Mouse (Mus musculus) left cerebral cortex, adult 2 months (tissue): ENCODE data around the gene Myh9. TPM values are rescaled to one million over a fixed set of nuclear protein-coding genes. Genes with fewer than 3 reads are reported as not detected.

Experiments
- DNase-seq, 2 experiments: peaks; one replicate each; pipeline ENCODE4 v3.0.0; 2021 to 2022; ENCODE audit warnings: low spot score in 2 of 2, mixed read lengths in 1 of 2; ENCODE audit errors: extremely low spot score in 1 of 2
- H3K27ac ChIP-seq: fragments of 200-600 bp; 2 replicates; pipeline ENCODE4 v1.8.1; 2022
- H3K4me3 ChIP-seq: fragments of 200-600 bp; 2 replicates; pipeline ENCODE4 v1.8.1; 2022
- CTCF ChIP-seq: fragments of 200-600 bp; IDR thresholded peaks from 2 replicates; pipeline ENCODE4 v1.8.1; 2022; ENCODE audit warnings: antibody characterized with exemption, mild to moderate bottlenecking, moderate library complexity
- intact Hi-C: fragments of 180-260 bp; cut with DNase I; formaldehyde crosslinking; loops from one replicate; pipeline ENCODE4 v1.15.1; 2025
- long read RNA-seq, 2 experiments: library from polyadenylated mRNA; stranded (forward); transcript quantifications; one replicate each; pipeline ENCODE4 v2.0.0; 2021; ENCODE audit warnings: borderline mapping rate in 2 of 2
- total RNA-seq, 2 experiments: library from RNA; stranded (reverse); gene quantifications; 2 replicates each; pipeline ENCODE4 v1.2.3; 2021

The Myh9 gene
- 10 to 100 TPM; 81.2 to 91.4 TPM for total RNA-seq
- long read RNA-seq, experiment 1, full-length matches to known transcripts, result 12 of 36 reads
- long read RNA-seq, experiment 1, partial matches to known transcripts, result 8 of 36 reads
- long read RNA-seq, experiment 1, other reads (novel, unspliced or antisense), result 16 of 36 reads
- long read RNA-seq, experiment 2, full-length matches to known transcripts, result 23 of 45 reads
- long read RNA-seq, experiment 2, partial matches to known transcripts, result 10 of 45 reads
- long read RNA-seq, experiment 2, other reads (novel, unspliced or antisense), result 12 of 45 reads

GRCm38 (mm10) chr15:77842047-77842843 lies at the start of gene Myh9:
Myh9 (minus strand) TSS chr15:77842175.
- intact Hi-C loops, result loop anchor here (5.0 kb wide), 4 partner anchors 40 to 75 kb away; no protein-coding TSS in a partner anchor

GRCm38 (mm10) chr15:77891766-77892165 lies 49.8 kb upstream of the Myh9 start:
- no peak for TF ChIP-seq CTCF
- intact Hi-C loops, result no loop called here

More at GRCm38 (mm10) chr15:77842047-77842843, at the start of gene Myh9:
- peak; percentile 98 to 99 for DNase-seq
- Histone ChIP-seq H3K4me3 (peak within 1 kb of the TSS; percentile 66), H3K27ac (peak within 1 kb of the TSS; percentile 91)
- TF ChIP-seq CTCF, result no peak

GRCm38 (mm10) chr15:77889761-77890422 lies 47.9 kb upstream of the Myh9 start:
- no peak overlapping the region for H3K27ac ChIP-seq
- DNase-seq, result no peak
- no peak overlapping the region for H3K4me3 ChIP-seq
- intact Hi-C loops, result loop anchor here (5.0 kb wide), 1 partner anchor 48 kb away; the partner anchor contains the start of gene Myh9
- no peak for TF ChIP-seq CTCF

More at GRCm38 (mm10) chr15:77891766-77892165, 49.8 kb upstream of the Myh9 start:
- Histone ChIP-seq H3K27ac (no peak overlapping the region), H3K4me3 (no peak overlapping the region)
- no peak for DNase-seq

- no peak for DNase-seq
- intact Hi-C loops, result loop anchor here (5.0 kb wide), 1 partner anchor 46 kb away; the partner anchor contains the start of gene Myh9
- H3K27ac ChIP-seq, result no peak overlapping the region
- H3K4me3 ChIP-seq, result no peak overlapping the region
- TF ChIP-seq CTCF, result no peak
Measured at GRCm38 (mm10) chr15:77888286-77888685, 46.3 kb upstream of the Myh9 start.

- DNase-seq, result no peak
- TF ChIP-seq CTCF, result no peak; the same call in 1 of the 2 replicates
- Histone ChIP-seq H3K4me3 (no peak overlapping the region), H3K27ac (peak overlapping the region; percentile 67)
- intact Hi-C loops, result loop anchor here (5.0 kb wide), 1 partner anchor 45 kb away; the partner anchor contains the start of gene Myh9
Measured at GRCm38 (mm10) chr15:77887093-77887488, 45.1 kb upstream of the Myh9 start.

- no peak for TF ChIP-seq CTCF
- Histone ChIP-seq H3K27ac (peak overlapping the region; percentile 67; the same call in 1 of the 2 replicates), H3K4me3 (no peak overlapping the region)
- intact Hi-C loops, result loop anchor here (5.0 kb wide), 1 partner anchor 44 kb away; the partner anchor contains the start of gene Myh9
- no peak for DNase-seq
Measured at GRCm38 (mm10) chr15:77886369-77887092, 44.6 kb upstream of the Myh9 start.

GRCm38 (mm10) chr15:77885945-77886344 lies 44.0 kb upstream of the Myh9 start:
- Histone ChIP-seq H3K27ac (no peak overlapping the region), H3K4me3 (no peak overlapping the region)
- DNase-seq, result no peak
- no peak for TF ChIP-seq CTCF
- intact Hi-C loops, result loop anchor here (5.0 kb wide), 1 partner anchor 44 kb away; the partner anchor contains the start of gene Myh9

- Histone ChIP-seq H3K4me3 (no peak overlapping the region), H3K27ac (no peak overlapping the region)
- no peak for DNase-seq
- intact Hi-C loops, result loop anchor here (5.0 kb wide), 1 partner anchor 43 kb away; the partner anchor contains the start of gene Myh9
- TF ChIP-seq CTCF, result no peak
Measured at GRCm38 (mm10) chr15:77885159-77885558, 43.2 kb upstream of the Myh9 start.

- no peak overlapping the region for H3K27ac ChIP-seq
- no peak for TF ChIP-seq CTCF
- H3K4me3 ChIP-seq, result no peak overlapping the region
- no peak for DNase-seq
- intact Hi-C loops, result no loop called here
Measured at GRCm38 (mm10) chr15:77883697-77884010, 41.7 kb upstream of the Myh9 start.

- no peak for DNase-seq
- Histone ChIP-seq H3K4me3 (no peak overlapping the region), H3K27ac (no peak overlapping the region)
- intact Hi-C loops, result no loop called here
- TF ChIP-seq CTCF, result no peak
Measured at GRCm38 (mm10) chr15:77882797-77883696, 41.1 kb upstream of the Myh9 start.
